Mouse (Mus musculus) left cerebral cortex, adult 9 months (tissue): ENCODE results near the gene Lypla2.

ENCODE experiments used
- DNase-seq, 2 experiments: peaks; one replicate each; pipeline ENCODE4 v3.0.0; 2022; ENCODE audit warnings: low spot score in 2 of 2

Gene Lypla2

DNA sequence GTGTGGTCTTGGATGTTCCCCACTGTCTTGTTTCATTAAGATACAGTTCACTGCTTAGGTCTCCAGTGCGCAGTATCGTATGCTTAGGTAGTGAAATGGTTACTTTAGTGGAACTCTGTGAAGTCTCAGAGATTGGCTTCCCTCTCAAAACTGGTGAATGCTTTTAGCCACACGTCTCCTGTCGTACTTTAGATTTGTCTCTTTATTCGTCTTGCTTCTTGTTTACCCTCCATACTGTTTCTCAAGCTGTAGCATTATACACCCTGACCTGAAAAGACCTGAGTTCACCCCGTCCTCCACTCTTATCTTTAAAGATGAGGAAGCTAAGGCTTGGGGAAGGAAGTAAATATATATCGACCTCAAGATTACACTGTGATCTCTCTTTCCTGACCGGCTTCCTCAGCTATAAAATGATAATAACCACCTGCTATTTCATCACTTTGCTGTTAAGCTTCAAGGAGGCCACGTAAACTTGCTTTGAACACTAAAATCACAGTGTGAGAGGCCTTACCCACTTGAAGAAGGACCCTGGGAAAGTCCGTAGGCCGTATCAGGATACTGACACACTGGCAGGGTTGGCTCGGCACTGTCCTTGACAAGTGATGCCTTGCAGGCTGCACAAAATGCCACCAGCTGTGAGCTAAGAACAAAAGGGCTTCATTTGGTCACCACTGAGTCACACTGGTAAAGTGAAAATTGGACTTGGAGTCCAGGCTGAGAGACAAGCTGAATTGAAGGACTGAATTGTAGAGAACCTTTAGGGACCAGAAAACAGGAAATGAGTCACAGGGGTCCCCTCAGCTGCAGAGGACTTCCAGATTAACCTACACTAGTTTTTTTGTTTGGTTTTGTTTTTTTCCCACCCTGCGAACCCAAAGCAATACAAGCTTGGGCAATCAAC, 735 bp upstream of the Lypla2 start:
- DNase-seq, result no peak

DNA sequence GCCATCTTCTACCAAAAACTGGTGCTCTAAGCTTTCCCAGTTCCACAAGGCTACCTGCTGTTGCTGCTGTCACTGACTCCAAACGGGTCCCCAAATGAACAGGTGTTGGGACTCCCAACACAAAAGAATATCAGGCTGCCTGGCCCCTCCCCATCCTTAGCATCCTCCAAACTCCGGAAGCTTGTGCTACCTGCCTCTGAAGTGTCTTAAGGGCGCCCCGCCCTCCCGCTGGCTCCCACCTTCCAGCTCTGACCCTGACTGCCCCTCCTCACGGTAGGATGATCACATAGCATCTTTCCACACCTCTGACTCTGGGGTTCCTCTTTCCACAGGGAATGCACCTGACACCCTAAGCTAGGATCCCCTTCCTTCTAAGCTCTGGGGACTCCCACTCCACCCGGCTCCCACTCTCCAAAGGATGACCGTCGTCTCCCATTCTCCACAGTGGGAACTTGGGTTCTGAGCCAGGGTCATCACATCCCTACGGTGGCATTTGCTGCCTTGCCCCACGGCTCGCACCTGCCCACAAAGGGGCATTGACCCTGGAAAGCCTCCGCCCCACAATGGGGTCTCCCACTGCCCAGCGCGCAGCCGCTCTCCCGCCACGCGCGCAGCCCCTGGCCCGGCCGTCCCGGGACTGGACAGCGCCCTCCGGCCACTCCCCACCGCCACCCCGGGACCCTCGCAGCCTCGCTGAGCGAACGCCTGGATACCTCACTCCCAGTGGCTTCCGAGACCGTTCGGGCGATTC, 446 bp downstream of the Lypla2 start:
- no peak for DNase-seq

DNA sequence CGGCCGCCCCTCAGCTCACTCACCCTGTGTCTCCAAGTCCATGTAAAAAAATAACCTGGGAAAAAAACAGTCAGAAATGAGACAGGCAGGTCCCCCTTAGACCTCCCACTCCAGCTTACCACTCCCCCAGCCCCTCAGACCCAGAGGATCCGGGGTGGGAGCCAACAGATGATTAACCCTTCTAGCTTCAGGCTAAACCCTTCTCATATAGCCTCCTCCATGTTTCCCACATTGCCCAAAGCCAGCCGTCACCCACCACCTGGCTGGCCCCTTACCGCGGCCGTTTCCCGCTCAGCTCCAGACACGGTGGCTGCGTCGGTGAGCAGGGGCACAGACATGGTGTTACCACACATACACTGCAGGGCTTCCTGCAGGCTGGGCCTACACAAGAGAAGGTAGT, 1.8 kb downstream of the Lypla2 start:
- no peak for DNase-seq

DNA sequence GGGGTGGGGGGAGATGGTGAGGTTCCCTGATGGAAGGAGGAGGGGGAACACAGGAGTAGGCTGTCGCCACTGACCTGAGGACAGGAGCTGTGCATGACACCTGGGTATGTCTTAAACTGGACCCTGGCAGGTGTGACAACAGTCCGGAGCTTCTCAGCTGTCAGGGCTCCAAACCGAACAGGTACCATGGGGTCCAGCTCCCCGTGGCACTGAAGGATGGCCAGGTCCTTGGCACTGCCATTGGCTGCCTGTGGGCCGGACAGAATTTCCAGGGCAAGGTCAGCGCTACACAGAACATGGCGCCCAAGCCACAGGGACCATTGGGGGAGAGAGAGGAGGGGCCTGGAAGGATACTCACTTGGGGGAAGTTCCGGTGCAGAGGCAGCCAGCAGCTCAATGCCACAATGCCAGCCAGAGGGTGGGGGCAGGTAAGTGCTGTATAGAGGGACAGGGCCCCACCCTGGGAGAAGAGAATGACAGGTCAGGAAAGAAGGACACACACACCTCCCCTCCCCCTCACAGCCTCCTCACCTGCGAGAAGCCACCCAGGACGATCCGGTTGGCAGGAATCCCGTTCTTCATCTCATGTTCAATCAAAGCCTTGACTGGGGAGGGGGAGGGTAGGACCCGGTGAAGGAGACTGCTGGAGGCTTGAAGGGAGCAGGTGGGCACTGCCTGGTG, 3.2 kb downstream of the Lypla2 start:
- DNase-seq, result no peak

DNA sequence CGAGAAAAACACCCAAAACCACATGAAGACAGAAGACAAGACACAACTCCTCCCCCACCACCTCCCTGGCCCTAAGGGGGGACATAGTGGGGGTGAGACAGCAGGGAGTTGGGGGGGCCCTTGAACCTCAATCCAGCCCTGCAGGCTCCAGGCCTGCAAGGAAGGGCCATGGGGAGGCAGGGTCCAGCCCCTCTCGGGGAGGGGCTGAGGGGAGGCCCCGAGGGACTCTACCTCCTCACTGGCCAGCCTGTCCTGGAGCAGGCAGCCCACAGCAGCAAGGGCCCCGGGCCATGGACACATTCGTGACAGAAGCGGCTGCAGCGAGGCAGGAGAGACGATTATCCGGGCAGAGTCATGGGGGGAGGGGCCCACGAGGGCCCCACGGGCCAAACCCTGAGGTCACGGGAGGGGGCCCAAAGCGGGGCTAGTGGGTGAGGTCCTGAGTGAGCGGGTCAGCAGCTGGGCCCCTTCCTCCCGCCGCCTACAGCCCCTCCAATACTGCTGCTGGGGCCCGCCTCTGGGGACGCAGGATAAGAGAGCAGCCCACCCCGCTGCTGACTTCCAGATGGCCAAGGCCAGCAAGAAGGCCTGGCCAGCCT, 4.1 kb downstream of the Lypla2 start:
- DNase-seq, result no peak

DNA sequence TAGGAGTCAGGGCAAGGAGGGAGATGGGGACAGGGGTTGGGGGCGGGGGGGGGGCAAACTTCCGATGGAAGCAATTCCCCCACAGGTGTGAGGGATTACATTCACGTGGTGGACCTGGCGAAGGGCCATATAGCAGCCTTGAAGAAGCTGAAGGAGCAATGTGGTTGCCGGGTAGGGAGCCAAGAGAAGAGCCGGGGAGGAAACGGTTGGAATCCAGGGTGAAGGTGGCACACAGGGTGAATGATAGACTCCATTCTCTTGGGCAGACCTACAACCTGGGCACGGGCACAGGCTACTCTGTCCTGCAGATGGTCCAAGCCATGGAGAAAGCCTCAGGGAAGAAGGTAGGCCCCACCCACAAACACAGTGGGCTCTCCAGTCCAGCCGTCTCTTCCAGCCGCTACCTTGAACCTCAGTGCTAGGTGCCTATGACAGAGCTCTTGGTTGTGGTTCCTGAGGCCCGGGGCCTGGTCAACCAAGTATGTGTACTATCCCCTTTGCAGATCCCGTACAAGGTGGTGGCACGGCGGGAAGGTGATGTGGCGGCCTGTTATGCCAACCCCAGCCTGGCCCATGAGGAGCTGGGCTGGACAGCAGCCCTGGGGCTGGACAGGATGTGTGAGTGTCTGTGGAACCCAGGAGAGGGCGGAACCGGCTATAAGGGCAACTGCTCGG, 5.2 kb downstream of the Lypla2 start:
- DNase-seq, result no peak

DNA sequence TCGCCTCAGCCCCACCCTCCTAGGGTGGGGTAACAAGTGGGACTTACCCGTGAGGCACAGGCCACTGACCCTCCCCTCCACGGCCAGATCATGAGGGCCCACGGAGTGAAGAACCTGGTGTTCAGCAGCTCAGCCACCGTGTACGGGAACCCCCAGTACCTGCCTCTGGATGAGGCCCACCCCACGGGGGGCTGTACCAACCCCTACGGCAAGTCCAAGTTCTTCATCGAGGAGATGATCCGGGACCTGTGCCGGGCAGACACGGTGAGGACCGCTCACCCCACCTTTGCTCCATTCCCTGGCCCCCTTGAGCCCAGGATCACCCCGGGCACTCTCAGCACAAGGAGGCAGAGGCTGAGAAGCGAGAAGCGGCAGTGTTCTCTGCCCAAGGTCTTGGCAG, 6.1 kb downstream of the Lypla2 start:
- no peak for DNase-seq

DNA sequence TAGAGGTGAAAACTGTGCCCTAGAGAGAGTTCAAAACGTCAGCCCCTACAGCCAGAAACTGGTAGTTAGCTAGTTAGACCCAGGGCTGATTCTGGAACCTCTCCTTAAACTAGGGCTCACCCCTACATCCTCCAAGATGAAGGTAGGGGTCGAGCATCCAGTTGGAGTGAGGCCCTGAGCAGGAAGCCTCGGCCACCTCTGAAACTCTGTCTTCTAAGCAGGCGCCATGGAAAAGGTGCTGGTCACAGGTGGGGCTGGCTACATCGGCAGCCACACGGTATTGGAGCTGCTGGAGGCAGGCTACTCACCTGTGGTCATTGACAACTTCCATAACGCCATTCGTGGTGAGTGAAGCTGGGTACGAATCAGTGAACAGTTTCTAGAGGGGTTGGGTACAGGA, 7.3 kb downstream of the Lypla2 start:
- no peak for DNase-seq

DNA sequence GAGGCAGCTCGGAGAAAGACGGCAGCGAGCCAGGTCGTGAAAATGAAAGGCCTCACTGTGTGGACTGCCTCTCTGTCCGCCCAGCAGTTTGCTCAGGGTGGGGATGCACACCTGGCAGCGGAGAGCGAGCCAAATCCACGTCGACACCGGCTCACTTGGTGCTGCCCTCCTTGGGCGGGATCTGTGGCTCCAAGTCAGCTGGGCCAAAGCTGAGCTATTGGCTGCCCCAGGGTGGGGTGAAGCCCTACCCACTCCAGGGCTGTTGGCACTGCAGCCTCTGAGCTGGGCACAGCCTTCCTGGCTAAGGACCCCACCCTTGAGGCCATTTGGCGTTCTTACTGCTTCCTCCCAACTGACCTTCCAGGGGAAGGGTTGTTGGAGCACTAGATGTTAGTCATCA, 8.0 kb downstream of the Lypla2 start:
- peak in 1 of 2 experiments; percentile 45 for DNase-seq

DNA sequence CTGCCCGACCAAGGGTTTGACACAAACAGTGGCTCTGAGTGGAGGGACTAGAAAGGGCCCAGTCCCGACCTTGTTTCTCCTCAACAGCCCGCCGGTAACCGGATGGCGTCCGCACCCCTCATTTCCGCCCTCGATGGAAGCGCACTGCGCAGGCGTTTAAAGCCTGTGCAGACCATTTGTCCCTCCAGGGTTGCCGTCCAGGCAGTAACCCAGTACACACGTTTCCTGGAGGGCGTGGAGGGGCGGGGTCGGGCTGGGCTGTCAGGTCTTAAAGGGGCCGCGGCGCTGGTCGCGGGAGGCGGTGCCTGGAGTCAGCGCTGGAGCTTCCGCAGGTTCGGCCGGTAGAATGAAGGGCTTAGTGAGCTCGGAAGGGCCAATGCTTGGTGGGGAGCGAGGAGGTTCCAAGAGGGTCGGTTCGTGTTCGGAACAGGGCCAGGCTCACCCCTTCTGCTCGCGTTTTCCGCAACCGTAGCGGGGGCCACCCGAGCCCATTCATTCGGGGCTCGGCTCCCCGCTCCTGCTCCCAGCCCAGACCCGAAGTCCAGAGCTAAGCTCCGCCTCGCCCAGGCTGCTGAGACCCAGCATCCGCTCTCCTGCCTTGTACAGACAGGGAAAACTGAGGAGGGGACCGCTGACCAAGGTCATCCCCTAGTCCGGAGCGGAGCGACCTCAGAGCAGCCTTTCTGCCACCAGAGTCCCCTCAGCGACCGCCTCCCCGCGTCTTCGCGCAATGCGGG, 8.8 kb downstream of the Lypla2 start, which contains the start of gene Gale:
TSS of gene Gale (plus strand) at position 271 of the 737 bp plus-strand sequence.
- peak; percentile 80 to 93 for DNase-seq

DNA sequence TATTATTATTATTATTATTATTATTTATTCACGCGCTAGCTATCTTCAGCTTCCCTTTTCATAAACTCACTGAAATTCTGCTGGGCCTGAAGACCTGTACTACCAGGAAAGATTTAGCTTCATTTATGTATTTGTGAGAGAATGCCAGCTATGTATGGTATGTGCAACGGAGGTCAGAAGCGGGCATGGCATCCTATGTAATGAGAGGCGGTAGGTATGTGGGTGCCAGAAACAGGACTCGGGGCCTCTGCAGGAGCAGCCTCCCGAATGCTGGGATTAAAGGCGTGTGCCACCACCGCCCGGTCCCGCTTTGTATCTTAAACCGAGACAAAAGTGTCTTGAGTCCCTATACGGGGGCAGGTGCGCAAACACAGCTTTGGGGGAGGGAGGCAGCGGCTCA, 9.5 kb downstream of the Lypla2 start:
- DNase-seq, result no peak

DNA sequence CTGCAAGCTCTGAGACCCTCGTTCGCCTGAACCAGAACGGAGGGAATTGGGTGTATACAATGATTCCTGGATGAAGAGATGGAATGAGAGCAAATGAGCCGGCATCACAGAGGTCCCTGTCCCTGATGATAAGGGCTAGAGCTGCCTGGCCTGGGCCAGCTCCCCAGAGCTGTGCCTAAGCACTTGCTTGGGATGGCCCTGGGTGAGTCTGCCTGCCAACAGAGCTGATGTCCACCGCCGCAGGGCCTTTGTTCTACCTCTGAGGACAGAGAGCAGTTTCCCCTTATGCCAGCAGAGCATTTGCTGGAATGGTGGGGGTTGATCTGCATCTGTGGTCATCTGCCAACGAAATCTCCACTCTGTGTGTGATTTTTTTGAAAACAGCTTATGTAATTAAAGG, 10.2 kb downstream of the Lypla2 start:
- no peak for DNase-seq

DNA sequence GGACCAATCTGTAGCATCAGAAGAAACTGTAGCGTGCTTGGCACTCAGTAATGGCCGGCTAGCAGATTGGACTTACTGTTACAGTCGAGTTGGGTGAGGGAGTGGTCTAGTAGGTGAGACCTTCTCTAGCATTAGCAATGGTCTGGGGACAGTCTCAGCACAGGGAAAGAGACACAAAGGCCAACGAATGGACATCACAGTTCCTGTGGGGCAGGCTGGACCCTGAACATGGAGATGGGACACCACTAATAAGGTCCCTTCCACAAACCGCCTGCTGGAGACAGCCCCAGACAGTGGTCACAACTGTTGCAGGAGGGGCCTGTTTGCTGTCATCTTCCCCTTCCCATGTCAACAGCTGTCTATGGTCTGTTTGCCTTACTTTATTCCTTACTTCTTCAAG, 10.7 kb downstream of the Lypla2 start:
- DNase-seq, result no peak

DNA sequence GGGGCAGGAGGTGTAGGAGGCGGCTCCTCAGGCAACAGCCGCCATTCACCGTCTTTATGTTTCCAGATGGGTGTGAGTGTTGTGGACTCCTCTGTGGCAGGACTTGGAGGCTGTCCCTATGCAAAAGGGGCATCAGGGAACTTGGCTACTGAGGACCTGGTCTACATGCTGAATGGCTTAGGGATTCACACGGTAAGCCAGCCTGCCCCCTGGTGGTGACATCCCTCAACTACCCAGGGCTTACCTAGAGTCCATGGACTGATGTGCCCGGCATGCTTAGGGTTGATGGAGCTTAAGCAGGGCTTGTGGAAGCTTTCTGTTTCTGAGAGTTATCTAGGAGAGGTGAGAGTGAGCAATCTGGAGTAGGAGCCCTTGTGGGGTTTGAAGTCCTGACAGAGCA, 11.7 kb downstream of the Lypla2 start:
- DNase-seq, result peak in 1 of 2 experiments; percentile 87

DNA sequence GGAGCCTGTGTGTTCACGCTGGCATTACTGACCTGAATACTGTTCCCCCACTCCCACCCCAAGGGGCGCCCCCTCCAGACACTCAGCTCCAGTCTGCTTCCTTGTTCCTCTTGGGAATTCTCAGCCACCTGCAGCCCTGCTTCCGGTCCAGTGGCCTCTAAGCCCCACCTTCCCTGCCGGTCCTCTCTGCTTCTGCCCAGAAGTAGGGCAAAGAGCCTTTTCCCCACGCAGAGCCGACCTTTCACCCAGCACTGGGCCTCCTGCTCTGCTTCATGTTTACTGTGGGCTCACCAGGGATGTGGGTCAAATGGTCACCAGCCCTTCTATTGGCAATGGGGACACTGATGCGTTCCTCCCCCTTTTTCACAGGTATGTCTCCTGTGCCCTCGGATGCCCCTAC, 14.1 kb downstream of the Lypla2 start:
- DNase-seq, result no peak

DNA sequence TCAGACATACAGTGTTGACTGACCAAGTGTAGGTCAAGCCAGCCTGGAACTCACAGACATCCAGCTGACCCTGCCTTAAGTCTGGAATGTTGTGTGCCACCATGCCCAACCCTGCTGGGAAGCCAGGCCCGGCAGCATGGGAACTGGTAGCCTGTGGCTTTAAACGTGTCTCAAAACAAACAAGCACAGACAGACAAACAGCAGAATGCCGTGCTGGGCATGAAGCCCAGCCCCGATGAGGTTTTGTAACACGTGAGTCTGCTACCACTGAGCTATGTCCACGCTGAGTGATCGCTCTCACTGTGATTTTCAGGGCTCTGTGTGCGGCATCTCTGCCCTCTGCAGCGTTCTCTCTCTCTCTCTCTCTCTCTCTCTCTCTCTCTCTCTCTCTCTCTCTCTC, 16.5 kb downstream of the Lypla2 start:
- no peak for DNase-seq

DNA sequence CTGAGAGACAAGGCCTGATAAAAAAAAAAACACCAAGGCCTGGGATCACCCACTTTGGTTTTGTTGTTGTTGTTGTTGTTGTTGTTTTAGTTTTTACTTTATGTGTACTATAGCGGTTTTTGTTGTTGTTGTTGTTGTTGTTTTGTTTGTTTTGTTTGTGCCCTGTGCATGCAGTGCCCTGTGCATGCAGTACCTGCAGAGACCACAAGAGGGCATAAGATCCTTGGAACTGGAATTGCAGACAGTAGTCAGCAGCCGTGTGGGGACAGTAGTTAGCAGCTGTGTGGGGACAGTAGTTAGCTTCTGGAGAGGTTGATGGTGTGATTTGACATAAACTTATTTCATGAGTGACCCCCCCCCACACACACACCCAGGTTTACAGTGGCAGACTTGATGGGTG, 18.2 kb downstream of the Lypla2 start:
- peak in 1 of 2 experiments; percentile 77 for DNase-seq

DNA sequence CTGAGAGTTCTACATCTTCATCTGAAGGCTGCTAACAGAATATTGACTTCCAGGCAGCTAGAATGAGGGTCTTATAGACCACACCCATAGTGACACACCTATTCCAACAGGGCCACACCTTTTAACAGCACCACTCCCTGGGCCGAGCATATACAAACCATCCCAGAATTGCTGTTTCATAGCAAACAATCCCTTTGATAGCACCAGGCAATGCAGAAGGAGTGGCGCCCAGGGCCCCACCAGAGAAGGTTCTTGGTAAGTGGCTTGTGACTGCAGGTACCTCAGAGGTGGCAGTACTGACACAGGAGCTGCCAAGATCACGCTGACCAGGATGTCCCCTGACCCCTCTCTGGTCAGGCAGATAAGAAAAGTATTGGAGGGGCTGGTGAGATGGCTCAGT, 19.2 kb downstream of the Lypla2 start:
- no peak for DNase-seq

DNA sequence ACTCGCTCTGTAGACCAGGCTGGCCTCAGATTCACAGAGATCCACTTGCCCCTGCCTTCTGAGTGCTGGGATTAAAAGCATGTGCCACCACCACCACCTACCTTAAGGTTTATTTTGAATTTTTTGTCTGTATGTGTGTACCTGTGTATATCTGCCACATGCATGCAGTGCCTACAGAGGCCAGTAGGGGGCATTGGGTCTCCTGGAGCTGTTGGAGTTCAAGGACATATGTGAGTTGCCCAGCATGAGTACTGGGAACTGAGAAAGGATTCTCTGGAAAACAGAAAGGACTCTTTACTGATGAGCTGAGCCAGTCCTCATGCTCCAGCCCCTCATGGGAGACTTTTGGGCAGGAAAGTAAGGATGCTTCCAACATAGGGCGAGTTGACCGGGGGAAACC, 20.9 kb downstream of the Lypla2 start:
- DNase-seq, result no peak

DNA sequence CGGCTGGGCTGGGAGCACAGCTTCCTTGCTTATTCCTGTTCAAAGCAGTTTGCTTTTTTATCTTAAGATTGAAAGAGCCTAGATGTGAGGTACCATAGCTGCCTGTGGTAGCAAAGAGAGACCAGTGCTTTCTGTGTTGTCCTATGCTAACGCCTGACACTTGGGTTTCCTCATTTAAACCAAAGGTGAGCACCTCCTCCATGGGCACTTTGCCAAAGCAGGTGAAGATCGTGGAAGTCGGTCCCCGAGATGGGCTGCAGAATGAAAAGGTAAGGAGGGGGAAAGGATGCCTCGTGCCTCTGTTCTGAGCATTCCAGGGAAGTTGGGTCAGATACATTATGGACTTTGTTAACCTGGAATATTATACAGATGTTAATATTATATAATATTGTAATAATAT, 22.1 kb downstream of the Lypla2 start:
- no peak for DNase-seq

DNA sequence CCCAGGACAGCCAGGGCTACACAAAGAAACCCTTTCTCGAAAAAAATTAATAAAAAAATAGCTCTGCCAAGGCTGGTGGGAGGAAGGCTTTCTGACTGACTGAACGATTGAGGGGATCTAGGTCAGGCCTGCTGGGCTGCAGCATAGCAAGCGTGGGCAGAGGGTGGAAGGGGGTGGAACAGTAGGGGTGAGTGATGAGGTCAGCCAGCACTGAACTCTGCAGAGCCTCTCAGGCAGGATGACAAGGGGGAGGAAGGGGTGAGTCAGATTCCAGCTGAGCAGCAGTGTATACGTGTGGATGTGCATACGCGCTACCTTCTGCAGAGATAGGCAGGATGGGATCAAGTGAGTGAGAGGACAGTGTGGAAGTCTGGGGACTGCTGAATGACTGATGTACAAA, 22.5 kb downstream of the Lypla2 start:
- DNase-seq, result no peak
